Mouse (Mus musculus) olfactory bulb, adult 2 months (tissue): Measurements from ENCODE around the gene Shisal2b.

Source experiments
- CTCF ChIP-seq: fragments of 200-500 bp; IDR thresholded peaks from 2 replicates; pipeline ENCODE4 v1.5.1; 2012; ENCODE audit warnings: low read depth, mild to moderate bottlenecking, low read length, moderate library complexity; ENCODE audit not compliant: insufficient read depth
- POLR2A ChIP-seq: fragments of 200-500 bp; IDR thresholded peaks from 2 replicates; pipeline ENCODE4 v1.6.1; 2012; ENCODE audit warnings: mild to moderate bottlenecking, low read depth, low read length, moderate library complexity; ENCODE audit not compliant: insufficient read depth

DNA sequence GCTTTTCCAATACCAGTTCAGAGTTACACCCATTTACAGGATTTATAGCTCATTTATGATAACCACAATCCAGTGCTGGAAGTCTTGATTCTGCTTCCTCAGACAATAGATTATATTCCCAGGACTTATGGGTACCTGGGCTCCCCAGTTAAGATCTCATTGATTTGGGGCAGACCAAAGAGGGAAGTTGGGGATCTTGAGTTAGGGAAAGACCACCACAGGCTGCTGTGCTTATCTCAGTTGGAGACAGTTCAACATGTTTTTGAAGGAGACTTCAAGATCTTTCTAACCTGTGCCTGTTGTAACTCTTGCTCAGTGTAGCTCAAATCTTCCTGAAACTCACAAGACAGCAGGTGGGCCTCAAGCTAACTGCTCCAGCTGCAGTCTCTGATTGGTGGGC lies 42.5 kb downstream of the Shisal2b start:
- TF ChIP-seq CTCF, result no peak
- TF ChIP-seq POLR2A, result no peak
